Mouse (Mus musculus) limb, embryonic 11.5 days (tissue): ENCODE measurements around the gene Ddx1. TPM values are rescaled to one million over a fixed set of nuclear protein-coding genes. Genes with fewer than 3 reads are reported as not detected.

Experiments used
- ATAC-seq: fragments of 200-750 bp; cut with Nextera tagmentation; 2 replicates; pipeline ENCODE4 v1.8.0; 2017; ENCODE audit warnings: low read depth; ENCODE audit not compliant: insufficient number of reproducible peaks, low FRiP score, low TSS enrichment
- DNase-seq: peaks from one replicate; pipeline ENCODE4 v3.0.0-alpha.2; 2015; ENCODE audit warnings: low spot score
- H3K27ac ChIP-seq: fragments of 300-500 bp; sonication (generic); replicated peaks from 2 replicates; pipeline ENCODE4 v1.5.1; 2014; ENCODE audit warnings: low read depth, mild to moderate bottlenecking, low read length
- H3K27me3 ChIP-seq: fragments of 300-500 bp; sonication (generic); 2 replicates; pipeline ENCODE4 v1.6.1; 2014; ENCODE audit warnings: mild to moderate bottlenecking, low read length, mixed read lengths; ENCODE audit not compliant: control insufficient read depth, insufficient read depth
- H3K36me3 ChIP-seq: fragments of 300-500 bp; sonication (generic); 2 replicates; pipeline ENCODE4 v1.6.1; 2014; ENCODE audit warnings: mild to moderate bottlenecking, low read length, moderate library complexity, mixed read lengths; ENCODE audit not compliant: control insufficient read depth, insufficient read depth
- H3K4me1 ChIP-seq: fragments of 300-500 bp; sonication (generic); 2 replicates; pipeline ENCODE4 v1.6.1; 2014; ENCODE audit warnings: low read length, mixed read lengths; ENCODE audit not compliant: control insufficient read depth, insufficient read depth
- H3K4me2 ChIP-seq: fragments of 300-500 bp; sonication (generic); 2 replicates; pipeline ENCODE4 v1.6.1; 2014; ENCODE audit warnings: low read depth, mild to moderate bottlenecking, moderate library complexity; ENCODE audit not compliant: severe bottlenecking
- H3K4me3 ChIP-seq: fragments of 300-500 bp; sonication (generic); 2 replicates; pipeline ENCODE4 v1.5.1; 2014; ENCODE audit warnings: low read depth, low read length
- H3K9ac ChIP-seq: fragments of 300-500 bp; sonication (generic); 2 replicates; pipeline ENCODE4 v1.6.1; 2014; ENCODE audit warnings: mild to moderate bottlenecking, low read length
- H3K9me3 ChIP-seq: fragments of 300-500 bp; sonication (generic); 2 replicates; pipeline ENCODE4 v1.6.1; 2016; ENCODE audit warnings: low read length; ENCODE audit not compliant: control insufficient read depth
- WGBS: fragments of 180-500 bp; shearing (Covaris S2); extraction: QIAGEN DNeasy Blood & Tissue Kit; methylation state at CpG from one replicate; pipeline ENCODE4 v1.1.7; 2014; 5-methylcytosine and 5-hydroxymethylcytosine counted together
- polyA plus RNA-seq: library from polyadenylated mRNA; unstranded; fragments of >200 nt; fragmentation: Nextera tagmentation; extraction: Ambion mirVana; gene quantifications from 2 replicates; pipeline ENCODE4 v1.2.1, GENCODE M21; 2014

Ddx1 gene
- polyA plus RNA-seq, 1 experiment from 2014 or later = 193 TPM

DNA sequence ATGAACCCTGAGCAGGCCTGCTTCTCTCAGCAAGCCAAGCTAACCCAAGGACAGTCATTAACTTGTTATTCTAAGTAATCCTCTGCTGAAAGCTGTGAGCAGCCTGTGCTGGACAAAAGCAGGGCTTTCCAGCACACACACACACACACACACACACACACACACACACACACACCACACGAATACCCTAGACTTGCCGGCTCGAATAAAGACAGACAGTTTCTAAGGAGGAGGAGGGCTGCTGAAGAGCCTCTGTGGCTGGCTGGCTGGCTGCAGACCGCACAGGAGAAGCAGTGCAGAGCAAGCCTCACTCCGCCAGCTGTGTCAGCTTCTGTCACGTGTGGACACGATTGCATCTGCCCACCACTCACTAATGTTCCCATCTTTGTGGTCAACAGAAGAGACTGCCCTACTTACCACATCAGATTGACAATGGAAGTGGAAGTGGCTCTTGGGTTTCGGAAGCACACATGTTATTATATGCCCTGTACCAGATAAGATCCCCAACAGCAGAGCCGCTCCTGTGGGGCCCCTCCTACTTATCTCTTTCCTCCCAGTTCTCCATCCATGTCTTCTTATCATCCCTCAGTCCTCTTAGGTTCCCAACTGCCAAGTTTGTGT is 68.2 kb downstream of the Ddx1 start:
- H3K4me3 ChIP-seq = no peak overlapping the region
- H3K9me3 ChIP-seq = no peaks in the 10 kb centered on the region
- DNase-seq (no peak), ATAC-seq (no peak)
- H3K9ac ChIP-seq = no peak overlapping the region
- peak overlapping the region; percentile 23 for H3K27ac ChIP-seq
- H3K4me1 ChIP-seq = peaks cover 55% of the 10 kb centered on the region
- H3K36me3 ChIP-seq = no peaks in the 10 kb centered on the region
- H3K27me3 ChIP-seq = no peaks in the 10 kb centered on the region
- 32% methylated on average over 9 of the region's 9 CpGs for WGBS
- H3K4me2 ChIP-seq = no peak overlapping the region

DNA sequence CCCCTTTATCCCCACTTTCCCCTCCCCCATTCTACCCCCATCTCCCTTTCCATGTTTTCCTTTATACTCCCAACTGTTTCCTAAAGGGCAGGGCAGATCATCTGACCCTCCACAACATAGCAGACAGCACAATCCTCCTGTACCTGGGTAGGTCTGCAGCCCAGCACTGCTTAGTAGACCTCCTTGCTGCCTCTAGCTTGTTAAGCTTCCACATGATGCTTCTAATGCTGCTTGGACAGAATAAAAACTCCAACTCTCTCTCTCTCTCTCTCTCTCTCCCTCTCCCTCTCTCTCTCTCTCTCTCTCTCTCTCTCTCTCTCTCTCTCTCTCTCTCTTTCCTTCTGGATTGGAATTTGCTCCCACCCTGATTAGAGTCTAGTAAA is 68.7 kb downstream of the Ddx1 start:
- no peaks in the 10 kb centered on the region for H3K9me3 ChIP-seq
- peak overlapping the region; percentile 23; the same call in 1 of the 2 replicates for H3K27ac ChIP-seq
- H3K9ac ChIP-seq = no peak overlapping the region
- no peak overlapping the region for H3K4me3 ChIP-seq
- H3K4me2 ChIP-seq = no peak overlapping the region
- no peak for ATAC-seq
- H3K4me1 ChIP-seq = peaks cover 60% of the 10 kb centered on the region
- H3K27me3 ChIP-seq = no peaks in the 10 kb centered on the region
- no peak for DNase-seq
- no peaks in the 10 kb centered on the region for H3K36me3 ChIP-seq

DNA sequence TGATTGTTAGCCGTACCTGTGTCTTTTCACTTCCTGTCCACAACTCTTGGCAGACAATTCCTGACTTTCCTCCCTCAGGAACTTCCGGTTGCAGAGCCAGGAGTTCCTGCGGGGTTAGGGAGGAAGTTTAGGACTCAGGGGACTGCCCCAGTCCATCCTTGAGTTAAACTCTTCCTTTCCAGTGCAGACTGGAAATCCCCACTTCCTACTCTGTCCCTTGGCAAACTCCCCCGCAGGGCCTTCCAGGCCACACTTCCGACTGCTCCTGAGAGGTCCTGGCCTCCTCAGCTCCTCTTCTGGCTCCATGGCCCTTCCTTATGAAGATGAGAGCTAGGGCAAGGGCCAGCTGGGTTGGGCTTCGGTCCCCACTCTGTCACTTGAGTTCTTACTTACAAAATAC is 71.4 kb downstream of the Ddx1 start:
- no peak overlapping the region for H3K4me2 ChIP-seq
- WGBS = 63% methylated on average over 6 of the region's 6 CpGs
- H3K27ac ChIP-seq = no peak overlapping the region

DNA sequence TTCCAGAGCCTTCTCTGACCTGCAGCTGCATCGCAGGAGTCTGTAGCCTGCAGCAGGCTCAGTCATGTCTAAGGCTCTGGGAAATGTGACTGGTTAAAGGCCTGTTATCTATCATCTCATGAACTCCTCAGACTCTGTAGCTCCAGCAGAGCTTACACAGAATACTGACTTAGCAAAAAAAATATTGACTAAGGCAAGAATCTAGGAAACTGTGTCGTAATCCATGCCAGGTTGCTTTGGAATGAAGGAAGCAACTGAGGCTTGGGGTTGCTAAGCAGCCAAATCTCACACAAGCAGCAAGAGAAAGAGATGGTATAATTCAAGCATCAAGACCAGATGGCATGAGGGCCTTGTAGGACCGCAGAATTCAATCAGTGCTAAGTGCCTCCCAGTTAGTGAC is 72.1 kb downstream of the Ddx1 start:
- Histone ChIP-seq H3K4me2 (no peak overlapping the region), H3K4me3 (no peak overlapping the region), H3K36me3 (no peaks in the 10 kb centered on the region), H3K4me1 (peaks cover 50% of the 10 kb centered on the region), H3K9me3 (no peaks in the 10 kb centered on the region), H3K27me3 (no peaks in the 10 kb centered on the region), H3K9ac (no peak overlapping the region), H3K27ac (0 out of 2 replicates have a peak overlapping the region, but pooled peaks have one; percentile 36)
- WGBS = 44% methylated on average over 3 of the region's 3 CpGs
- ATAC-seq (0 out of 2 replicates have a peak, but pooled peaks have one; percentile 18), DNase-seq (no peak)

More for the DNA sequence above, 71.4 kb downstream of the Ddx1 start:
- Histone ChIP-seq H3K9ac (no peak overlapping the region), H3K27me3 (no peaks in the 10 kb centered on the region), H3K9me3 (no peaks in the 10 kb centered on the region), H3K4me3 (no peak overlapping the region), H3K36me3 (no peaks in the 10 kb centered on the region), H3K4me1 (peaks cover 56% of the 10 kb centered on the region)
- ATAC-seq (no peak), DNase-seq (no peak)

DNA sequence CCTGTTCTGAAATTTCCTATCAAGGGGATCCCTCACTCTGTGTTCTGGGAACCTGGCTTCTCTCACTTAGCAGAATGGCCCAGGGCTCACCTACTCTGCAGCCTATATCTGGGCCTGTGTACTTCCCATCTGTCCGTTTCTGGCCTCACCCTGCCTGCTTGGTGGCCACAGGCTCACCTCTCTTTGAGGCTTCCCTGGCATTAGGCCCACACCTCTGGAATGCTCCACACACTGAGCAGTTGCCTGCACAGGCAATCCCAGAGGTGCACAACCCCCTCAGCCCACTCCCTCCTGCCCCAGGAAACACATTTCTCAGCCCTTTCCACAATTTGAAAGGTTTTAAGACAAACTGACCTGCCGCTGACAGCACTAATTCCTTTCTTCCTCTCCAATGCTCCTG is 72.9 kb downstream of the Ddx1 start:
- Histone ChIP-seq H3K4me1 (peaks cover 42% of the 10 kb centered on the region), H3K27ac (peak overlapping the region; percentile 62; the same call in 1 of the 2 replicates)
- peak; percentile 15; the same call in 1 of the 2 replicates for ATAC-seq

GRCm38 (mm10) chr12:13174022-13174421 is 75.0 kb downstream of the Ddx1 start:
- Histone ChIP-seq H3K4me1 (peaks cover 37% of the 10 kb centered on the region), H3K4me2 (no peak overlapping the region), H3K36me3 (no peaks in the 10 kb centered on the region), H3K9ac (no peak overlapping the region), H3K27me3 (no peaks in the 10 kb centered on the region), H3K27ac (peak overlapping the region; percentile 66; the same call in 1 of the 2 replicates), H3K4me3 (no peak overlapping the region), H3K9me3 (no peaks in the 10 kb centered on the region)
- 16% methylated on average over 6 of the region's 6 CpGs for WGBS
- DNase-seq (peak; percentile 50), ATAC-seq (peak; percentile 69)

More for the DNA sequence above, 72.9 kb downstream of the Ddx1 start:
- 14% methylated on average over 2 of the region's 2 CpGs for WGBS
- DNase-seq = no peak
- no peaks in the 10 kb centered on the region for H3K9me3 ChIP-seq
- no peaks in the 10 kb centered on the region for H3K36me3 ChIP-seq
- H3K4me3 ChIP-seq = no peak overlapping the region
- no peak overlapping the region for H3K4me2 ChIP-seq
- H3K9ac ChIP-seq = no peak overlapping the region
- no peaks in the 10 kb centered on the region for H3K27me3 ChIP-seq

DNA sequence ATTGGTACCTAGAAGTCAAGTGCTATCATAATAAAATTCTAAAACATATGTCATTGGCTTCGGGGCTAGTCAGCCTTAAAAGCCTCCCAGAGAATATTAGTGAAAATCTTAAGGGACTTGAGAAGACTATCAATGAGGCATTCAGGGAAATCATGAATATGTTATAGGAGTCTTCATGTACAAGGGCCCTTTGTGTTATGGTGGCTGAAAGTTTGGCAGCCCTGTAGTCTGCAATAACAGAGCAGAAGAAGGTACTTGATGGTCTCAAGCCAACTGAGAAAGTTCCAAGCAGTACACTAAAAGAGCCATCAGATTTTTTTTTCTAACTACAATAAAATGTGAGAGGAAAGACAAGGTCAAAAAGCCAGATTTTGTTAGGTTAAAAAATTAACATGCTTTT is 80.9 kb downstream of the Ddx1 start:
- ATAC-seq = no peak
- no peaks in the 10 kb centered on the region for H3K36me3 ChIP-seq
- no peak overlapping the region for H3K27ac ChIP-seq
- H3K27me3 ChIP-seq = no peaks in the 10 kb centered on the region
- no peaks in the 10 kb centered on the region for H3K9me3 ChIP-seq
- H3K4me1 ChIP-seq = no peaks in the 10 kb centered on the region
- H3K9ac ChIP-seq = no peak overlapping the region
- H3K4me3 ChIP-seq = no peak overlapping the region
- no peak for DNase-seq
- no peak overlapping the region for H3K4me2 ChIP-seq
- 77% methylated on average over 1 of the region's 1 CpGs for WGBS

DNA sequence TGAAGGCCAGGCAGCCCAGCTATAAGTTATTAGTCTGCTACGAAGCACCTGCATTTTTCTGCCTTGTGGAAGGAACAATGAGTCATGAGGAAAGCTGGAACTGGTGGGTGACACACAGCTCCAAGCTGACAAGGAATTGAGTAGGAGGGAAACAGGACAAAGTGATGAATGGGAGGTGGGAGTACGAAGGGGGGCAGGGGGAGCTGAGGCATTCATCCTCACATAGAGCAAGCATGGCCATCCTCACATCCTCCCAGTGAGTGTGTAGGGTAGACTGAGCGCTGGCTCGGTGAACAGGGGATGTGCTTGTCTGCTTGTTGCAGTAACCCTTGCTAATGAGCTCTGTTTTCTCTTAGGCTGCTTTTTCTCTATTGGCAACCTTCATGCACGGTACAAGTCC is 81.9 kb downstream of the Ddx1 start:
- Histone ChIP-seq H3K4me1 (no peaks in the 10 kb centered on the region), H3K9me3 (no peaks in the 10 kb centered on the region), H3K36me3 (no peaks in the 10 kb centered on the region), H3K27ac (no peak overlapping the region), H3K4me2 (no peak overlapping the region), H3K9ac (no peak overlapping the region), H3K4me3 (no peak overlapping the region), H3K27me3 (no peaks in the 10 kb centered on the region)
- no peak for ATAC-seq
- WGBS = 83% methylated on average over 5 of the region's 5 CpGs
- DNase-seq = no peak
